Mouse (Mus musculus) adrenal gland, adult 8-10 months (tissue): ENCODE data around the gene Adprhl2. TPM values are rescaled to one million over a fixed set of nuclear protein-coding genes. Genes with fewer than 3 reads are reported as not detected.

Source experiments
- DNase-seq: peaks from one replicate; pipeline ENCODE4 v3.0.0; 2022
- total RNA-seq, 4 experiments: library from RNA; stranded (reverse); gene quantifications; 2 replicates each; pipeline ENCODE4 v1.2.4; 2022

Adprhl2 gene
- 10 to 100 TPM; 35.8 to 37.8 (median 37.2) TPM for total RNA-seq

DNA sequence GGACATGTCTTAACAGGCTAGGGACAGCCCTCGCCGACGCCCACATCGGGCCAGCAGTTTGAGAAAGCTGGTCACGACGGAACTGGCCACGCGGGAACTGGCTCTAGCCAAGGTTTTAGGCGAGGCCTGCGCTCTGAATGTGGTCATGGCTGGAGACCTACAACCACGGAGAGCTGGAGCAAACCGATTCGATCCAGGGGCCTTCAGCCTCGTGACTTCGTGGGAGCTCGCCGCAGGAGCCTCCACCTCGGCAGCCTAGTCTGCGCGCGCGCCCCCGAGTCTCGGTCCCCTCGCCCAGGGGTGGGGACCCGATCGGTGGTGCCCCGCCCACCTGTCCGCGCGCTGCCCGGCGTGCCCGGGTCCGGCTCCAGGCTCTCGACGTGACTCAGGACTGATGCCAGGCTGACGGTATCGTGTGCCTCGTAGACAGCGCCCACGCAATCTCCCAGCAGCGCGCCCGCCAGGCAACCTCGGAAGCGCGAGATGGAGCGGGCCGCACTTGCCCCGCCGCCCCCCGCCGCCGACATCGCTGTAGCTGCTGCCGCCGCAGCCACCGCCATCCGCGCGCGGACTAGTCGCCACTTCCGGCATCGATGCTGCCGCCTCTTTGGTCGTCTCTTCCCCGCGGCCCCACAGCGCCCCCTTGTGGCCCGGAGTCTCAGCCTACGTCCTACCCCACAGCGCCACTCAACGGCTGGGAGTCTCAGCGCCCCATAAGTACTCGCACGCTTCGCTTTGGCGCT, at the start of gene Adprhl2:
Adprhl2 (minus strand) TSS at position 593 of the 743 bp plus-strand sequence.
- DNase-seq: peak; percentile 93

GRCm38 (mm10) chr4:126360069-126360468, 38.6 kb upstream of the Adprhl2 start:
- no peak for DNase-seq

- DNase-seq: no peak
Observed at GRCm38 (mm10) chr4:126343451-126343850, 21.9 kb upstream of the Adprhl2 start.

GRCm38 (mm10) chr4:126339461-126339860, 18.0 kb upstream of the Adprhl2 start:
- DNase-seq: no peak

- no peak for DNase-seq
Observed at GRCm38 (mm10) chr4:126332358-126332757, 10.9 kb upstream of the Adprhl2 start.

- DNase-seq: no peak
Observed at GRCm38 (mm10) chr4:126331751-126332150, 10.2 kb upstream of the Adprhl2 start.

DNA sequence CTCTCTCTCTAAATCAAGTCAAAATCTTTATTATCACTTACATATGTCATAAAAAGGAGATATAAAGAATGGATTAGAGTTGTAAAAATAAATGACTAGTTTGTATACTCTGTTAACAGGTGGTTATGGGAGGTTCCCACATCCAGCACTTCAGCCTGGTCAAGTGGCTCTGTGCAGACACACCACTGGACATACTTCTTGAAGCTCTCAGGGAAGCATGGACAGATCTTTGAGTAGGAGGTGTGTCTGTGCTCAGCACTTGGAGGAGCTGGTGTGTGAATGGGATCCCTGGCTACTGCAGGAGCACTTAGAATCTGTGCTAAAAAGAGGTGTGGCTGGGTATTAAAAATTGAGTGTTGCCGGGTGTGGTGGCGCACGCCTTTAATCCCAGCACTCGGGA, 8.8 kb upstream of the Adprhl2 start:
- no peak for DNase-seq

DNA sequence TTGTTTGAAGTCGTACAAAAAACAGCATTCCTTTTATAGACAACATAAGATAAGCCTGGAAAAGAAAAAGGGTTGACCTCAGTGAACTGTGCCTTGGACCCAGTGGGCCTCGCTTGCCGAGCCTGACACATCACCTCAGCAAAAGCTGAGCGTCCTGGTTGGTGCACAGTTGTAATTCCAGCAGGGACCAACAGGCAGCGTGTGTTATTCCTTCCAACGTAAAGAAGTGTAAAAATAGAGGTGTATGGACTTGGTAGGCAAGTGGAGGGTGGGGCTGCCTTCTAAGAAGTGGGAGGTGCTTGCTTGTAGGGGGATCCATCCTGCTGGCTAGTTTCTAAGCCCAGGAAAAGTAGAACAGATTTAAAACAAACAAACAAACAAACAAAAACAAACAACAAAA, 4.5 kb upstream of the Adprhl2 start:
- no peak for DNase-seq

GRCm38 (mm10) chr4:126325281-126325861, 3.9 kb upstream of the Adprhl2 start, which contains the start of gene Tekt2:
TSS of gene Tekt2 (minus strand) at chr4:126325688.
- no peak for DNase-seq

DNA sequence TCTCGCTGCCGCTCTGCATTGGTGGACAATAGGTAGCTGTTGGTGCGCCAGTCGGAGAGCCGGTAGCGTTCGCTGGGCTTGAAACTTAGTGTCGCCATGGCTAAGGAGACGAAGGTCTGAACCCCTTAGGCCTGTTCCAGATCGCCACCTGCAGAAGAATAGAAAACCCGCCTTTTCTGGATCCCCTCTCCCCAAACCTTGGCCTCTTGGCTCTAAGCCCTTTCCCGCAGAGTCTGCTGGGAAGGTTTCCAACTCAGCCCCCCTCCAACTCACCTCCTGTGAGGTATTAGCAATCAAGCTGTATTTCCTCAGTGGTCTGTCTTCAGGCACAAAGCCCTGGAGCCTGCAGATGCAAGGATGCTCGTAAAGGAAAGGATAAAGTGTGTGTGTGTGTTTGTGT, 3.4 kb upstream of the Adprhl2 start:
- DNase-seq: no peak

GRCm38 (mm10) chr4:126322646-126323045, 1.1 kb upstream of the Adprhl2 start:
- no peak for DNase-seq

- no peak for DNase-seq
Observed at GRCm38 (mm10) chr4:126321854-126322511, 480 bp upstream of the Adprhl2 start.

DNA sequence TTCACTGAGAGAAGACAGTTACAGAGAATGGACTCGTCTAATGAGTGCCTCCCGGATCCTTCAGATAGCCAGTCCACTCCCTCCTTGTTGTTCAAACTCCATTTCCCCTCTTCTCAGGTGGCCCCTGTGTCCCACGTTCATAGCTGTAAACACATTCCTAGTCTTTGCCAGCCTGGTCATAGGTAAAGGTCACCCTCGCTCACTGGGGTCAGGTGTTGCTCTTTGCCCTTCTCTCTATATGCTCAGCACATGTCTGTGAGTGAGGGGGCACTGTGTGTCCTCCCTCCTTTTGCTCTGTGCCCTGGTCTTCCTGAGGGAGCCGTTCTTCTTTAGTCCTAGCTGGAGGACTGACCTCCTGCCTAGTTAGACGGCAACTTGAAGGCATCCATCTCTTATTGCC, 1.7 kb downstream of the Adprhl2 start:
- no peak for DNase-seq

DNA sequence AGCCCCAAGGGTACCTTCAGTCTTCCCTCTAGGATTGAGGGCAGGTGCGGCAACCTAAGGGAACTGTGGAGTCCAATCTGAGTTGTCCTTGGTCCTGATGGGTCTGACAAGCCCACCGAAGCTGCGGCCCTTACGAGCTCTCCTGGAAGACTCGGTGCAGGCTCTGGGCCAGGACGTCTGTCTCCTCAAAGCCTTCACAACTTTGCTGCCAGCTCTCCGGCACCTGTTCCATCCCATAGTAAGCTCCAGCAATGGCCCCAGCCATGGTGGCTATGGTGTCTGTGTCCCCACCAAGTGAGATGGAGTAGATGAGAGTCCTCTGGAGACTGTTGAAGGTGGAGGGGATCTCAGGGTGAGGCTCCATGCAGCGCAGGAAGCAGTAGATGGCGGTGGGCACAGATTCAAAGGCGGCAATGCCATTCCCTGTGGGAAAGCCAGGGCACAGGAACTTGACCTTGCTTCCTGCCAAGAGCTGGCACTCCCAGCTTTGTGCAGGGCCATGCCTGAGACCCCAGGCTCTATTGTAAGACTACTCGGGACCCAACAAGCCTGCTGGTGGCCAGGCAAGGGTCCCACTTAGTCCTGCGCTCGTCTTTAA, 5.0 kb downstream of the Adprhl2 start:
- no peak for DNase-seq

GRCm38 (mm10) chr4:126315931-126316330, 5.6 kb downstream of the Adprhl2 start:
- DNase-seq: no peak

- no peak for DNase-seq
Observed at GRCm38 (mm10) chr4:126314393-126314792, 7.1 kb downstream of the Adprhl2 start.

GRCm38 (mm10) chr4:126313202-126313601, 8.3 kb downstream of the Adprhl2 start:
- no peak for DNase-seq

- DNase-seq: no peak
Observed at GRCm38 (mm10) chr4:126311566-126312200, 9.8 kb downstream of the Adprhl2 start.

DNA sequence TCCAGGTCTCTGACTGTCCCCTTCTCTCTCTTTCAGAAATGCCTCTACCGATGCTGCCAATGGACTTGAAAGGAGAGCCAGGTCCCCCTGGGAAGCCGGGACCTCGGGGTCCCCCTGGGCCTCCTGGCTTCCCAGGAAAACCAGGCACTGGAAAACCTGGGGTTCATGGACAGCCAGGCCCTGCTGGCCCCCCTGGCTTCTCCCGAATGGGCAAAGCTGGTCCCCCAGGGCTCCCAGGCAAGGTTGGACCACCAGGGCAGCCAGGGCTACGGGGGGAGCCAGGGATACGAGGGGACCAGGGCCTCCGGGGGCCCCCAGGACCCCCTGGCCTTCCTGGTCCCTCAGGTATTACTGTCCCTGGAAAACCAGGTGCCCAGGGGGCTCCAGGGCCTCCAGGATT, 11.2 kb downstream of the Adprhl2 start:
- DNase-seq: no peak

DNA sequence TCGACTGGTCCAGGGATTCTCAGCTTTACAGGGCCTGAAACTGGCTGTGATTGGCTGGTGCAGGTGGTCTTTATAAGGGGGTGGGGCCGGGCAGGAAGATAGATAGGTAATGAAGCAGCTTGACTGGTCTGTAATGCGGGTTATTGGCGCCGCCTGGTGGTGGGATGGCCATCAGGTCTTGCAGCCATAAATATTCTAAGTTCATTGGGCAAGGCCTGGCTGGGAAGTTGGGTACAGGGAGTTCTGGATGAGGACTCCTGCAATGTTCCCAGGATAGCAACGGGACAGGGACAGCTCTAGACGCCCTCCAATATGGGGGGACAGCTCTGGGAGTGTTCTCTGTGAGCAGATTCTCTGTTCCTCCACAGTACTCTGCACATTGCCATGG, 11.6 kb downstream of the Adprhl2 start:
- DNase-seq: peak; percentile 65

- no peak for DNase-seq
Observed at GRCm38 (mm10) chr4:126309211-126309921, 12.1 kb downstream of the Adprhl2 start.

- no peak for DNase-seq
Observed at GRCm38 (mm10) chr4:126306827-126307226, 14.7 kb downstream of the Adprhl2 start.
